Mouse (Mus musculus) CH12.LX (cell line): ENCODE results near the gene Gm17387. TPM values are rescaled to one million over a fixed set of nuclear protein-coding genes. Genes with fewer than 3 reads are reported as not detected.

Source experiments
- DNase-seq: peaks from one replicate; pipeline ENCODE4 v3.0.0-alpha.2; 2013; ENCODE audit errors: extremely low read depth
- H3K27ac ChIP-seq: 2 replicates; pipeline ENCODE4 v1.5.1; 2012; ENCODE audit warnings: low read depth, mild to moderate bottlenecking, control low read depth, moderate library complexity; ENCODE audit not compliant: insufficient read depth
- H3K27me3 ChIP-seq: replicated peaks from 2 replicates; pipeline ENCODE3; 2012; ENCODE audit warnings: inconsistent platforms
- H3K36me3 ChIP-seq, 2 experiments: replicated peaks in 1 of 2; 2 replicates each; pipeline versions ENCODE3 to v1.6.1; 2012; ENCODE audit warnings: inconsistent platforms in 1 of 2, low read length in 1 of 2, mild to moderate bottlenecking in 1 of 2, mixed read lengths in 1 of 2, moderate library complexity in 1 of 2; ENCODE audit not compliant: control insufficient read depth in 1 of 2, insufficient read depth in 1 of 2
- H3K4me1 ChIP-seq, 2 experiments: 2 replicates each; pipeline ENCODE4 v1.6.1; 2012; ENCODE audit warnings: inconsistent platforms in 1 of 2, moderate library complexity in 1 of 2; ENCODE audit not compliant: insufficient read depth in 2 of 2, control insufficient read depth in 1 of 2
- H3K4me2 ChIP-seq: 2 replicates; pipeline ENCODE4 v1.6.1; 2012; ENCODE audit warnings: low read depth, mild to moderate bottlenecking, control low read depth; ENCODE audit not compliant: poor library complexity, insufficient read depth, severe bottlenecking
- H3K4me3 ChIP-seq, 3 experiments: fragments of 150-350 bp in 1 of 3; sonication (generic) in 1 of 3; replicated peaks in 1 of 3; 2 replicates each; pipeline versions ENCODE3 to v1.5.1; 2011 to 2012; ENCODE audit warnings: low read depth in 2 of 3, low read length in 2 of 3, mild to moderate bottlenecking in 2 of 3, moderate library complexity in 2 of 3, control low read depth in 1 of 3, improper control_type of control experiment in 1 of 3, inconsistent platforms in 1 of 3, mixed read lengths in 1 of 3; ENCODE audit not compliant: poor library complexity in 1 of 3
- H3K79me2 ChIP-seq: replicated peaks from 2 replicates; pipeline ENCODE4 v1.6.1; 2012; ENCODE audit warnings: mild to moderate bottlenecking, moderate library complexity; ENCODE audit not compliant: control insufficient read depth, poor library complexity, insufficient read depth, severe bottlenecking; ENCODE audit errors: extremely low read depth
- H3K9ac ChIP-seq: 2 replicates; pipeline ENCODE4 v1.6.1; 2012; ENCODE audit warnings: low read depth, mild to moderate bottlenecking, control low read depth, moderate library complexity; ENCODE audit not compliant: insufficient read depth
- H3K9me3 ChIP-seq: replicated peaks from 2 replicates; pipeline ENCODE3; 2012; ENCODE audit warnings: low read length, inconsistent platforms, mixed read lengths
- BHLHE40 ChIP-seq: IDR thresholded peaks from 2 replicates; pipeline ENCODE4 v1.6.1; 2011; ENCODE audit warnings: mild to moderate bottlenecking, low read depth, low read length, improper control_type of control experiment
- CHD1 ChIP-seq: IDR thresholded peaks from 2 replicates; pipeline ENCODE4 v1.6.1; 2012; ENCODE audit warnings: low read depth, low read length, improper control_type of control experiment, inconsistent platforms
- CHD2 ChIP-seq: IDR thresholded peaks from 2 replicates; pipeline ENCODE4 v1.6.1; 2011; ENCODE audit warnings: low read length, improper control_type of control experiment
- ETS1 ChIP-seq: conservative IDR thresholded peaks from 2 replicates; pipeline ENCODE4 v1.6.1; 2012; ENCODE audit warnings: low read depth, mild to moderate bottlenecking, inconsistent platforms, low read length, improper control_type of control experiment, moderate library complexity
- HCFC1 ChIP-seq: IDR thresholded peaks from 2 replicates; pipeline ENCODE4 v1.6.1; 2012; ENCODE audit warnings: low read depth, mild to moderate bottlenecking, inconsistent platforms, low read length, improper control_type of control experiment
- IRF4 ChIP-seq: IDR thresholded peaks from 2 replicates; pipeline ENCODE4 v1.6.1; 2014; ENCODE audit warnings: low read depth, mild to moderate bottlenecking, inconsistent platforms, low read length, improper control_type of control experiment
- MAZ ChIP-seq: IDR thresholded peaks from 2 replicates; pipeline ENCODE4 v1.6.1; 2012; ENCODE audit warnings: low read depth, mild to moderate bottlenecking, inconsistent platforms, low read length, improper control_type of control experiment, moderate library complexity
- MEF2A ChIP-seq: IDR thresholded peaks from 2 replicates; pipeline ENCODE4 v1.6.1; 2014; ENCODE audit warnings: low read depth, mild to moderate bottlenecking, inconsistent platforms, low read length, improper control_type of control experiment, borderline replicate concordance
- MXI1 ChIP-seq: IDR thresholded peaks from 2 replicates; pipeline ENCODE4 v1.6.1; 2011; ENCODE audit warnings: mild to moderate bottlenecking, low read depth, low read length, improper control_type of control experiment
- NELFE ChIP-seq: IDR thresholded peaks from 2 replicates; pipeline ENCODE4 v1.6.1; 2011; ENCODE audit warnings: low read depth, low read length, improper control_type of control experiment
- POLR2A ChIP-seq: IDR thresholded peaks from 2 replicates; pipeline ENCODE4 v1.6.1; 2011; ENCODE audit warnings: low read depth, mild to moderate bottlenecking, improper control_type of control experiment, low read length
- RAD21 ChIP-seq: IDR thresholded peaks from 2 replicates; pipeline ENCODE4 v1.6.1; 2011; ENCODE audit warnings: low read depth, mild to moderate bottlenecking, low read length, improper control_type of control experiment, moderate library complexity
- SIN3A ChIP-seq: IDR thresholded peaks from 2 replicates; pipeline ENCODE4 v1.6.1; 2012; ENCODE audit warnings: low read length, improper control_type of control experiment, inconsistent platforms
- TBP ChIP-seq: conservative IDR thresholded peaks from 2 replicates; pipeline ENCODE4 v1.6.1; 2011; ENCODE audit warnings: low read depth, low read length, improper control_type of control experiment
- TCF12 ChIP-seq: IDR thresholded peaks from 2 replicates; pipeline ENCODE4 v1.6.1; 2014; ENCODE audit warnings: low read depth, mild to moderate bottlenecking, inconsistent platforms, low read length, improper control_type of control experiment
- ZC3H11A ChIP-seq: IDR thresholded peaks from 2 replicates; pipeline ENCODE4 v1.6.1; 2012; ENCODE audit warnings: low read depth, mild to moderate bottlenecking, inconsistent platforms, low read length, improper control_type of control experiment
- ZNF384 ChIP-seq: IDR thresholded peaks from 2 replicates; pipeline ENCODE4 v1.6.1; 2012; ENCODE audit warnings: low read depth, low read length, improper control_type of control experiment, inconsistent platforms
- dilution Hi-C: fragments of 300-500 bp; cut with MboI; formaldehyde crosslinking; loops from 2 replicates; pipeline ENCODE4 v1.14.3; 2020; ENCODE audit warnings: low sequenced_read_pairs; ENCODE audit not compliant: extremely low pct_unique_long_range_greater_than_20kb, extremely low pct_ligation_motif_present
- in situ Hi-C: fragments of 300-500 bp; cut with MboI; formaldehyde crosslinking; loops from 3 replicates; pipeline ENCODE4 v1.14.3; 2019; ENCODE audit warnings: low sequenced_read_pairs, low pct_ligation_motif_present, low pct_unique_long_range_greater_than_20kb, mixed read lengths
- polyA plus RNA-seq: library from polyadenylated mRNA; unstranded; fragments of >175 nt; gene quantifications from 2 replicates; pipeline ENCODE4 v1.2.1, GENCODE M21; 2012; ENCODE audit warnings: low read depth; ENCODE audit not compliant: insufficient read length
- total RNA-seq, 2 experiments: library from RNA; depleted of rRNA; stranded (reverse); fragments of 300-350 nt in 1 of 2; fragments of >200 nt in 1 of 2; gene quantifications; 2 replicates each; pipeline ENCODE4 v1.2.3; 2012 to 2014

Gm17387 gene
- total and polyA plus RNA-seq, 3 experiments: not detected

DNA sequence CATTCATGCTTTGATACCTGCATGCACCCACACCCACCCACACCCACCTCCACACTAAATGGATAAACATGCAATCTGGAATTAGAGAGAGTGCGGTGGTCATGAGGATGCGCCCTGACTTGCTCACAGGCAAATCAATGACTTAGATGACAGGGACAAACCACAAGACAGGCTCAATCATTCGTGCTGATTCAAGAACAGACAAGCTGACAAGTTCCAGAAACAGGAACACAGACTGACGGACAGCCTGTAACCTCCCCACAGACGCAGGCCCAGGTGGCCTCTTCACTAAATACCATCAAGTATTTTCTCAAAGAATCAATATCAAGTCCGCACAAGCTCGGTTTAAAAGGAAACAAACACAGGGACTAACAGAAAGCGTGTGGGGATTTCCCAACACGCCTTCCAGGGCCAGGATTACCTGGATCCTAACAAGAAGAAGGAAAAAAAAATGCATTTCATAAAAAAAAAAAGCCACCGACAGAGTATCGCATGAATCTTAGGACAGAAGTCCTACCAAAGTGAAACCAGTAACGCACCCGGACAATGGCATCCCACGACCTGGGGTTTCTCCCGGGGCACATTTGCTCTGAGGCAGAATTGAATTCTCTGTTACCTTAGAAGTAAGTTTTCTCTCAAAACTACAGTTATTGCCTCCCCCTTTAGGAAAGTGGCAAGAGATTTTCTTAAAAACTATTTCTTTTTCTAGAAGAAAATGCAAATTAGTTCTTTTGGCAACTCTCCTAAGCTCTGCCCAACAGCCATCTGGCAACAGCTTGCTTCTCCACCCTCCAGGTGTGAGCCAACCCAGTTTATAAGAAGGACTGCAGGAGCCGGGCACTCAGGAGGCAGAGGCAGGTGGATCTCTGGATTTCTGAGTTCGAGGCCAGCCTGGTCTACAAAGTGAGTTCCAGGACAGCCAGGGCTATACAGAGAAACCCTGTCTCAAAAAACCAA lies 41.5 kb upstream of the Gm17387 start (continued):
- 0 out of 2 replicates have a peak, but pooled peaks have one; percentile 57 for TF ChIP-seq TBP
- TF ChIP-seq MEF2A: peak; percentile 88
- TF ChIP-seq BHLHE40: peak; percentile 84
- peak; percentile 59; the same call in 1 of the 2 replicates for TF ChIP-seq SIN3A

DNA sequence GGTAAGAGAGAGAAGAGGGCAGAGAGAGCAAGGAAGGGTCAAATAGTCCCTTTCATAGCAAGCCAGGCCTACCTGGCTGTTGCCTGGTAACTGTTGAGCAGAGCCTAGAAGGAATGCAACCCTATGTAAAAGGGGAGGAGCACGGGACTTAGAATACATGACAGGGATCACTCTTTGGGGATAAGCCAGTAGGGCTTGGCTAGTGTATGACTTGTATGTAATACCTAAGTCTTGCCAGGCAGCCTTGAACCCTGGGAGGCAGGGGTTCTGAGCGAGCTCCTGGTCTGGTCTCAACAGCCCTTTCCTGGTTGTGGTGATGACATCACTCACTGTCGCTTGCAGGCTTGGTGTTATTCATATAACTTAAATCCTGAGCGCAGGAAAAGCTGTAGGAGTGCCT lies 39.9 kb upstream of the Gm17387 start:
- Histone ChIP-seq H3K36me3 (no peaks in the 10 kb centered on the region), H3K27me3 (no peaks in the 10 kb centered on the region), H3K4me2 (no peak overlapping the region), H3K4me1 (peaks cover 29 to 44% of the 10 kb centered on the region in 2 experiments), H3K27ac (peak overlapping the region; percentile 21; the same call in 1 of the 2 replicates), H3K4me3 (no peak overlapping the region), H3K9me3 (peaks cover 7% of the 10 kb centered on the region), H3K9ac (no peak overlapping the region), H3K79me2 (no peaks in the 10 kb centered on the region)
- TF ChIP-seq TCF12 (no peak), ZC3H11A (no peak), HCFC1 (no peak), NELFE (no peak), RAD21 (no peak), IRF4 (no peak), CHD1 (no peak), ETS1 (no peak), MAZ (no peak), TBP (no peak), BHLHE40 (no peak), POLR2A (no peak), ZNF384 (no peak)
- no peak for DNase-seq
- in situ Hi-C loops: loop anchor here (25.0 kb wide), 1 partner anchor 373 kb away; no protein-coding TSS in a partner anchor
- dilution Hi-C loops: no loop called here

DNA sequence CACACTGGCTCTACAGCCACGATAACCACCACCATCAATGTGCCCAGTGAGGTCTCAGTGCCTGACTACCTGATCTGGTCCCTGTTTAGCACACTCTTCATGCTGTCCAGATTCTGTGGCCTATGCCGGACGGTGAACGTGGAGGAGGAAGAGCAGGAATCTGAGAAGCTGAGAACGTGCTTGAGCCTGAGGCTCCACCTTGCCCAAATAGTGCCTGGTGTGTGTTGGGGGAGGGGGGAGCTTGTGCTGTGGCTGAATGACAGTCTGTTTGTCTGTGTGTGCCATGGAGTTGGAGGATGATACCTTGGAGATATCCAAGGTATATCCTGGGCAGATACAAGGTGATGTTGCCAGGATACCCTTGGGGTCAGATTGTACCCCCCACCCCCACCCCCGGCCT lies 38.7 kb upstream of the Gm17387 start:
- dilution Hi-C loops (no loop called here), in situ Hi-C loops (loop anchor here (25.0 kb wide), 1 partner anchor 372 kb away; no protein-coding TSS in a partner anchor)
- Histone ChIP-seq H3K4me1 (peaks cover 29 to 44% of the 10 kb centered on the region in 2 experiments), H3K27me3 (no peaks in the 10 kb centered on the region), H3K4me2 (no peak overlapping the region), H3K36me3 (no peaks in the 10 kb centered on the region), H3K79me2 (no peaks in the 10 kb centered on the region), H3K27ac (no peak overlapping the region), H3K4me3 (no peak overlapping the region), H3K9me3 (peaks cover 7% of the 10 kb centered on the region), H3K9ac (no peak overlapping the region)
- DNase-seq: no peak
- TF ChIP-seq MXI1 (no peak), CHD2 (peak; percentile 46; the same call in 1 of the 2 replicates)
